Mouse (Mus musculus) liver, postnatal 0 days (tissue): Measurements from ENCODE around the gene Il15ra.

ENCODE experiments used
- CTCF ChIP-seq: sonication (generic); IDR thresholded peaks from 2 replicates; pipeline ENCODE4 v1.5.1; 2016; ENCODE audit warnings: antibody characterized with exemption, low read depth
- EP300 ChIP-seq: IDR thresholded peaks from 2 replicates; pipeline ENCODE4 v1.6.1; 2016; ENCODE audit warnings: antibody characterized with exemption, low read depth, mild to moderate bottlenecking

GRCm38 (mm10) chr2:11682712-11683111, 22.4 kb upstream of the Il15ra start:
- TF ChIP-seq CTCF (no peak), EP300 (no peak)
